Mouse (Mus musculus): ENCODE measurements at regions not wholly inside any gene's neighbourhood (a gene's known extent, or its start where the extent isn't known, plus 50 kb on each side); places are given as distances from the start of the nearest gene placed in this dataset.

- 28% methylated on average over 4 of the region's 4 CpGs for WGBS
- Histone ChIP-seq H3K9me3 (no peaks in the 10 kb centered on the region), H3K4me3 (no peak overlapping the region), H3K27me3 (no peaks in the 10 kb centered on the region), H3K27ac (replicated peaks) (0 out of 2 replicates have a peak overlapping the region, but pooled peaks have one; percentile 37), H3K36me3 (no peaks in the 10 kb centered on the region), H3K4me1 (peaks cover 8% of the 10 kb centered on the region; the same call in 1 of the 2 replicates), H3K9ac (replicated peaks) (no peak overlapping the region), H3K4me2 (replicated peaks) (no peak overlapping the region)
- peak; percentile 90 for ATAC-seq (replicated peaks)
Measured at GRCm38 (mm10) chr1:98350095-98350549, 70.8 kb upstream of the Slco6d1 start.

- 0 out of 2 replicates have a peak, but pooled peaks have one; percentile 13 for ATAC-seq (replicated peaks)
- 82% methylated on average over 2 of the region's 2 CpGs for WGBS
- no peaks in the 10 kb centered on the region for H3K9me3 ChIP-seq
Measured at GRCm38 (mm10) chr1:98350725-98351124, 70.2 kb upstream of the Slco6d1 start.

GRCm38 (mm10) chr1:98351530-98351929, 69.4 kb upstream of the Slco6d1 start:
- H3K9me3 ChIP-seq = no peaks in the 10 kb centered on the region
- peak; percentile 63 for ATAC-seq (replicated peaks)
- 52% methylated on average over 2 of the region's 2 CpGs for WGBS

More at GRCm38 (mm10) chr1:98350725-98351124, 70.2 kb upstream of the Slco6d1 start:
- Histone ChIP-seq H3K27me3 (no peaks in the 10 kb centered on the region), H3K4me2 (replicated peaks) (no peak overlapping the region), H3K4me3 (no peak overlapping the region), H3K27ac (replicated peaks) (no peak overlapping the region), H3K9ac (replicated peaks) (no peak overlapping the region), H3K36me3 (no peaks in the 10 kb centered on the region), H3K4me1 (peaks cover 8% of the 10 kb centered on the region; the same call in 1 of the 2 replicates)

More at GRCm38 (mm10) chr1:98351530-98351929, 69.4 kb upstream of the Slco6d1 start:
- Histone ChIP-seq H3K27me3 (no peaks in the 10 kb centered on the region), H3K27ac (replicated peaks) (no peak overlapping the region), H3K36me3 (no peaks in the 10 kb centered on the region), H3K9ac (replicated peaks) (no peak overlapping the region), H3K4me1 (peaks cover 8% of the 10 kb centered on the region; the same call in 1 of the 2 replicates), H3K4me2 (replicated peaks) (no peak overlapping the region), H3K4me3 (no peak overlapping the region)
